Mouse (Mus musculus) stomach, embryonic 14.5 days (tissue): Measurements from ENCODE around the gene Rflna. TPM values are rescaled to one million over a fixed set of nuclear protein-coding genes. Genes with fewer than 3 reads are reported as not detected.

Experiments
- ATAC-seq: fragments of 200-750 bp; cut with Nextera tagmentation; 2 replicates; pipeline ENCODE4 v1.8.0; 2017; ENCODE audit warnings: low read depth, moderate TSS enrichment; ENCODE audit not compliant: insufficient number of reproducible peaks, insufficient read depth, low FRiP score
- H3K27ac ChIP-seq: fragments of 300-500 bp; sonication (generic); 2 replicates; pipeline ENCODE4 v1.5.1; 2014; ENCODE audit warnings: mild to moderate bottlenecking, low read length, moderate library complexity, mixed read lengths
- H3K27me3 ChIP-seq: fragments of 300-500 bp; sonication (generic); 2 replicates; pipeline ENCODE4 v1.6.1; 2014; ENCODE audit warnings: low read length, control low read depth, mixed read lengths; ENCODE audit not compliant: control insufficient read depth, insufficient read depth
- H3K36me3 ChIP-seq: fragments of 300-500 bp; sonication (generic); 2 replicates; pipeline ENCODE4 v1.6.1; 2014; ENCODE audit warnings: mild to moderate bottlenecking, control low read depth, low read length, moderate library complexity, mixed read lengths; ENCODE audit not compliant: control insufficient read depth, insufficient read depth
- H3K4me1 ChIP-seq: fragments of 300-500 bp; sonication (generic); 2 replicates; pipeline ENCODE4 v1.6.1; 2014; ENCODE audit warnings: low read length, control low read depth, mixed read lengths; ENCODE audit not compliant: control insufficient read depth, insufficient read depth
- H3K4me2 ChIP-seq: fragments of 300-500 bp; sonication (generic); replicated peaks from 2 replicates; pipeline ENCODE4 v1.6.1; 2014; ENCODE audit warnings: low read depth, low read length, control low read depth
- H3K4me3 ChIP-seq: fragments of 300-500 bp; sonication (generic); 2 replicates; pipeline ENCODE4 v1.5.1; 2014; ENCODE audit warnings: low read depth, low read length, control low read depth
- H3K9ac ChIP-seq: fragments of 300-500 bp; sonication (generic); replicated peaks from 2 replicates; pipeline ENCODE4 v1.6.1; 2014; ENCODE audit warnings: low read depth, mild to moderate bottlenecking, control low read depth, low read length, moderate library complexity, mixed read lengths
- H3K9me3 ChIP-seq: fragments of 300-500 bp; sonication (generic); 2 replicates; pipeline ENCODE4 v1.6.1; 2016; ENCODE audit warnings: low read depth, low read length, control low read depth; ENCODE audit not compliant: control insufficient read depth
- WGBS: fragments of 180-500 bp; shearing (Covaris S2); extraction: QIAGEN DNeasy Blood & Tissue Kit; methylation state at CpG from one replicate; pipeline ENCODE4 v1.1.7; 2014; 5-methylcytosine and 5-hydroxymethylcytosine counted together
- polyA plus RNA-seq: library from polyadenylated mRNA; unstranded; fragments of >200 nt; fragmentation: Nextera tagmentation; extraction: Ambion mirVana; gene quantifications from 2 replicates; pipeline ENCODE4 v1.2.1, GENCODE M21; 2014

The Rflna gene
- polyA plus RNA-seq, 1 experiment from 2014 or later = 5.0 TPM

GRCm38 (mm10) chr5:124996816-124997215 lies 6.2 kb upstream of the Rflna start:
- H3K9ac ChIP-seq = no peak overlapping the region
- no peaks in the 10 kb centered on the region for H3K4me1 ChIP-seq
- H3K4me2 ChIP-seq = no peak overlapping the region
- H3K27me3 ChIP-seq = no peaks in the 10 kb centered on the region
- no peak for ATAC-seq
- H3K4me3 ChIP-seq = no peak overlapping the region
- 67% methylated on average over 6 of the region's 6 CpGs for WGBS
- H3K27ac ChIP-seq = no peak overlapping the region
- no peaks in the 10 kb centered on the region for H3K9me3 ChIP-seq
- no peaks in the 10 kb centered on the region for H3K36me3 ChIP-seq

- H3K4me1 ChIP-seq = 0 out of 2 replicates have a peak, but pooled peaks cover 2% of the 10 kb centered on the region
- no peaks in the 10 kb centered on the region for H3K9me3 ChIP-seq
- no peak for ATAC-seq
- H3K4me3 ChIP-seq = no peak overlapping the region
- H3K4me2 ChIP-seq = no peak overlapping the region
- no peak overlapping the region for H3K9ac ChIP-seq
- WGBS = 81% methylated on average over 4 of the region's 4 CpGs
- H3K36me3 ChIP-seq = no peaks in the 10 kb centered on the region
- no peaks in the 10 kb centered on the region for H3K27me3 ChIP-seq
- no peak overlapping the region for H3K27ac ChIP-seq
Observed at GRCm38 (mm10) chr5:124997913-124998312, 5.1 kb upstream of the Rflna start.

DNA sequence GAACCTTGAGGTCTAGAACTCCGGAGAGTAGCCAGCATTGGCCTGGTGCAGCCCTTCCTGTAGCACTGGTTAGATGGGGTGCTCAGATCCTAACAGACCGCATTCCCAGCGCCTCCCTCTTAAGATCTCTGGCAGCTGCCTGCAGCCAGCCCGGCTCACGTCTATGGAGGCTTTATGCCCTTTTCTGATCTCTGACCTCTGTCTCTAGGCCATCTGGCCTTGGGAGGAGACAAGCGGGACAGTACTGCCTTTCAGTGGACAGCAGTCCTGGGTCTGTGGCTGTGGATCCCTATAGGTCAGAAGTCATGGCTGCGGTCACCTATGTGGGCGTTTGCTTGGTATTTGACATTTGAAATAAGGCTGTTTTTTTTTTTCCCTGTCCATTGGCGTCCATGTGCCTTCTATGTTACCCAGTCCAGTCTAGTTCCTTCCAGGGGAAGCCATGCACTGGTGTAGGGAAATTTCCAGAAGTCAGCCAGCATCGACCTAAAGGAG lies 2.2 kb upstream of the Rflna start:
- no peaks in the 10 kb centered on the region for H3K27me3 ChIP-seq
- H3K9ac ChIP-seq = no peak overlapping the region
- H3K4me1 ChIP-seq = peaks cover 15% of the 10 kb centered on the region
- H3K4me2 ChIP-seq = no peak overlapping the region
- no peaks in the 10 kb centered on the region for H3K36me3 ChIP-seq
- H3K27ac ChIP-seq = no peak overlapping the region
- H3K4me3 ChIP-seq = no peak overlapping the region
- H3K9me3 ChIP-seq = no peaks in the 10 kb centered on the region
- WGBS = 68% methylated on average over 10 of the region's 10 CpGs
- ATAC-seq = no peak

DNA sequence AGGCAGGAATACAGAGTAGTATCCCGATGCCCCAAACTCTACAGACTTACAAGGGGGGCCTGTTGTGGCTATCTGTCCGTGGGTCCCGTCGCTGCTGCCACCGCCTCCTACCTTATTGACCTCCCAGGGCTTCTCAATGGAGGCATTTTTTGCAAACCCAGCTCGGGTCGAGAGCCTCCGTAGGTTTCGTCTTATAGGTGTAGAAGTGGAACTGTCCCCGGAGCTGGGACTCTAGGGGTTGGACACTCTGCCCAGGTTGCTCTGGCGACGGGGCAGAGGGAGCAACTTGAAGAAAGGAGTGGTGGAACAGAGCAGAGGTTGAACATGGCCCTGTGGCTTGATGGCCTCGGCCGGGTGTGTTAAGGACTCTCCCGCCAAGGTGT lies 843 bp downstream of the Rflna start:
- no peaks in the 10 kb centered on the region for H3K27me3 ChIP-seq
- H3K4me1 ChIP-seq = peaks cover 28% of the 10 kb centered on the region
- no peak overlapping the region for H3K27ac ChIP-seq
- H3K9ac ChIP-seq = peak overlapping the region; percentile 33; the same call in 1 of the 2 replicates
- ATAC-seq = no peak
- no peaks in the 10 kb centered on the region for H3K36me3 ChIP-seq
- WGBS = 10% methylated on average over 15 of the region's 15 CpGs
- H3K4me3 ChIP-seq = peak overlapping the region; percentile 37
- H3K4me2 ChIP-seq = peak overlapping the region; percentile 69
- no peaks in the 10 kb centered on the region for H3K9me3 ChIP-seq

DNA sequence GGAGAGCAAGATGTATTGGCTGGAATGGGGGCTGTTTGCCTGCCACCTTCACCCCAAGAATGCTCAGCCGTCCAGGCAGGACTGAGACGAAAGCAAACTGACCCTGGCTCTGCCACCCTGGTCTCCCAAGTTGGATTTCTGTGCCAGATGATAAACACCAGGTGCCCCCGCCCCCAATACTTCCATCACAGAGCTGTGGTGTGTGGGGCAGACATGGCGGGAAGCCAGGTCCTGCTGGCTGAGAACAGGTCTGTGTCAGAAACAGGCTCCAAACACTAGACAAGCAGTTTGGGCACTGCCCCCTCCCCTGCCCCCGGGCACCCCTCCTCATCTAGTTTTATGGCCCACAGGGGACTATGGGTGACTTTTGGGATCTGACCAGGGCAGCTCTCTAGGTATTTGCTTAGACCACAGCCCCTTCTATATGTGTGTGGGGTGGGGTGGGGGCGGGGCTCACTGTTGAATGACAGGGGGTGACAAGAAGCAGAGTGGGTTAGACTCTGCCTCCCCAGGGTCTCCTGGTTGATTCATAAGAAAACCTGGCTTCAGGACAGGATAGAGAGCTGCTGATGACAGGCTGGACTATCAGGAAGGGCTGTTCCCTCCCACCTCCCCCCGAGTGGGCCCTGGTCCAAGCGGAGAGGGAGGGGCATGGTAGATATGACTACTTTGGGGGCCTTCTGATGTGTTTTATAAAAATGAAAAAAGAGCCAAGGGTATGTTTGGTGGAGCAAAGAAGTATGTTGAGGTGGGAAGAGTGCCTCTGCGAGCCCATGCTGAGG lies 3.0 kb downstream of the Rflna start:
- Histone ChIP-seq H3K36me3 (peaks cover under 1% of the 10 kb centered on the region; the same call in 1 of the 2 replicates), H3K4me3 (no peak overlapping the region), H3K4me1 (peaks cover 28% of the 10 kb centered on the region), H3K27ac (no peak overlapping the region; the same call in 1 of the 2 replicates), H3K4me2 (no peak overlapping the region), H3K27me3 (no peaks in the 10 kb centered on the region), H3K9ac (no peak overlapping the region), H3K9me3 (no peaks in the 10 kb centered on the region)
- 44% methylated on average over 9 of the region's 9 CpGs for WGBS
- no peak; the same call in 1 of the 2 replicates for ATAC-seq

DNA sequence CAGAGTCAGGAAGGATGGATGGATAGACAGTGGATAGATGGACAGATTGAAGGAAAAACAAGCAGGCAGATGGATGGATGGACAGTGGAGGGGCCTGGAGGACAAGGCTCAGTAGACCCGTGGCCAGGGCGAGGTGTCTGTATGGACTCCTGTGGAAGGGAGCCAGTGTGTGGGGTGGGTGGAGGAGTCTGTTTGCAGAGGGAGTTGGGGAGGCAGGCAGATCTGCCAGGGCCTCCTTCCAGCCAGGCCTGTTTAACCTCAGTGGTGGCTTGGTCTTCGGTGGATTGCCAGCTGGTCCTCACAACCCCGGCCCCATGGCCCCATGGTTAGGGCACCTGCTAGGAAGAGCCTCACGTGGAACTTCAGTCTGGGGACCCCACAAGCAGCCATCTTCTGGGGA lies 3.9 kb downstream of the Rflna start:
- H3K4me2 ChIP-seq = no peak overlapping the region
- ATAC-seq = no peak

GRCm38 (mm10) chr5:125011166-125011565 lies 8.1 kb downstream of the Rflna start:
- H3K4me2 ChIP-seq = no peak overlapping the region
- WGBS = 92% methylated on average over 24 of the region's 24 CpGs
- H3K4me1 ChIP-seq = peaks cover 9% of the 10 kb centered on the region
- no peak overlapping the region for H3K4me3 ChIP-seq
- no peak for ATAC-seq
- H3K9ac ChIP-seq = no peak overlapping the region
- no peaks in the 10 kb centered on the region for H3K27me3 ChIP-seq
- H3K9me3 ChIP-seq = no peaks in the 10 kb centered on the region
- H3K27ac ChIP-seq = no peak overlapping the region
- H3K36me3 ChIP-seq = peaks cover 10% of the 10 kb centered on the region

More for the DNA sequence above, 3.9 kb downstream of the Rflna start:
- no peaks in the 10 kb centered on the region for H3K9me3 ChIP-seq
- H3K27ac ChIP-seq = no peak overlapping the region
- no peaks in the 10 kb centered on the region for H3K27me3 ChIP-seq
- H3K4me1 ChIP-seq = peaks cover 28% of the 10 kb centered on the region
- no peak overlapping the region for H3K4me3 ChIP-seq
- H3K9ac ChIP-seq = no peak overlapping the region
- 62% methylated on average over 5 of the region's 5 CpGs for WGBS
- H3K36me3 ChIP-seq = peaks cover 3% of the 10 kb centered on the region

DNA sequence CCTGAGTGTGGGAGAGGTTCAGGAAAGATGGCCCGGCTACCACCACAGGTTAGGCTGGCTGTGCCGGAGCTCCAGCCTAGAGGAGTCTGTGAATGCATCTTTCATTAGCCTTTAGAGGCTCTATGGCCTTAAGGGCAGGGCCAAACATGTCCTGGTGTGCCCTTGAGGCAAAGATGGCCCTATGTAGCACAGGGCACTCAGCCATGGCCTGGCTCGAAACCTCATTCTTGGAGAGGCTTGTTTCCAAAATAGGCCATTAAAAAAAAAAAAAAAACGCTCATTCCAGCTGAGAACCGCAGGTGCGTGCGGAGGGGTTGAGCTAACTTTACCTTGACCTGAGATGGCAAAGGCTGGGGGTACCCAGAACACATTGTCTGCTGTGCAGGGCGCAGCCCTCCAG lies 8.6 kb downstream of the Rflna start:
- peaks cover 5% of the 10 kb centered on the region for H3K4me1 ChIP-seq
- H3K4me3 ChIP-seq = no peak overlapping the region
- H3K27ac ChIP-seq = no peak overlapping the region
- no peak overlapping the region for H3K4me2 ChIP-seq
- H3K27me3 ChIP-seq = no peaks in the 10 kb centered on the region
- WGBS = 90% methylated on average over 8 of the region's 8 CpGs
- H3K9ac ChIP-seq = no peak overlapping the region
- H3K9me3 ChIP-seq = no peaks in the 10 kb centered on the region
- peaks cover 14% of the 10 kb centered on the region for H3K36me3 ChIP-seq
- no peak for ATAC-seq
